8 mouse cellular contexts compared by ENCODE assay signal in genomic region chr2:145884036-145884912, GRCm38 (mm10). TPM values are rescaled to one million over a fixed set of nuclear protein-coding genes. Genes with fewer than 3 reads are reported as not detected.
A peak's percentile ranks its signal among the peaks of the same experiment; 100 is the strongest.
DNase-seq lines count a peak whose midpoint lies in the region; ATAC-seq lines count a peak whose summit lies in the region.
"Had no signal": no experiment of that assay in that cellular context is flagged by ENCODE, and none has a peak within 500 bp of the region (broad histone marks: within the 10 kb centered on the region; RNA-seq: fewer than 3 reads in every experiment).

No protein-coding gene starts in this region.

- peaks cover under 1% of the 10 kb centered on the region; the same call in 1 of the 2 replicates for H3K4me1 ChIP-seq in forebrain, embryonic 16.5 days (replicated peaks; ENCODE audit: control insufficient read depth, insufficient read depth, low read length)

- H3K36me3 ChIP-seq in forebrain, embryonic 16.5 days (ENCODE audit: control insufficient read depth, insufficient read depth): no peaks in the 10 kb centered on the region
- H3K36me3 ChIP-seq: liver, embryonic 15.5 days had no signal

- no peak for ATAC-seq in forebrain, embryonic 16.5 days

- H3K4me3 ChIP-seq in forebrain, embryonic 16.5 days (replicated peaks; ENCODE audit: low read length): no peak overlapping the region
- H3K4me3 ChIP-seq: liver, embryonic 15.5 days had no signal

- no peaks in the 10 kb centered on the region for H3K9me3 ChIP-seq in forebrain, embryonic 16.5 days (ENCODE audit: control insufficient read depth, low read length)
- H3K9me3 ChIP-seq: liver, embryonic 15.5 days had no signal

- no peak overlapping the region for H3K4me2 ChIP-seq in forebrain, embryonic 16.5 days (ENCODE audit: low read length)
- H3K4me2 ChIP-seq: liver, embryonic 15.5 days had no signal

- WGBS in forebrain, embryonic 16.5 days: 42% methylated on average over 17 of the region's 17 CpGs

- no peaks in the 10 kb centered on the region for H3K27me3 ChIP-seq in forebrain, embryonic 16.5 days (replicated peaks; ENCODE audit: control insufficient read depth, insufficient read depth, low read length)
- H3K27me3 ChIP-seq: liver, embryonic 15.5 days had no signal

- peak; percentile 36 for DNase-seq in lung, postnatal 36 days
- no peak for DNase-seq in lung, postnatal 25 days (ENCODE audit: low spot score)
- peak; percentile 54 to 72 for DNase-seq in kidney, postnatal 25 days
- DNase-seq in testis, postnatal 14 days (ENCODE audit: low spot score): peak; percentile 36
- no peak for DNase-seq in cerebellum, adult 9-10 months
- DNase-seq in left cerebral cortex, adult 8-10 months (ENCODE audit: low spot score in 2 of 2): no peak

- no peak overlapping the region for H3K9ac ChIP-seq in forebrain, embryonic 16.5 days (replicated peaks; ENCODE audit: low read depth, low read length)
- H3K9ac ChIP-seq: liver, embryonic 15.5 days had no signal

- 0 out of 2 replicates have a peak overlapping the region, but pooled peaks have one; percentile 25 for H3K27ac ChIP-seq in forebrain, embryonic 16.5 days (ENCODE audit: low read length)
- H3K27ac ChIP-seq: liver, embryonic 15.5 days had no signal

RNA-seq across cellular contexts. Expression of gene Naa20, which starts 17.6 kb away (rescaled TPM):
- polyA plus RNA-seq in forebrain, embryonic 16.5 days (2015; fragmentation: Nextera tagmentation; extraction: Ambion mirVana): 127 and 128 TPM in 2 replicates
- 10 to 100 TPM; 70.6 to 78.4 (median 73.6) TPM for total RNA-seq in left cerebral cortex, adult 8-10 months (2022)

RNA-seq across cellular contexts. Expression of gene Cfap61, which starts 50.3 kb away (rescaled TPM):
- polyA plus RNA-seq in forebrain, embryonic 16.5 days (2015; fragmentation: Nextera tagmentation; extraction: Ambion mirVana): 1.3 and 3.8 TPM in 2 replicates
- 1 to 10 TPM; 3.1 to 4.0 (median 3.6) TPM for total RNA-seq in left cerebral cortex, adult 8-10 months (2022)
- polyA plus RNA-seq: liver, embryonic 15.5 days had no signal

RNA-seq across cellular contexts. Expression of gene Crnkl1, which starts 50.5 kb away (rescaled TPM):
- polyA plus RNA-seq in forebrain, embryonic 16.5 days (2015; fragmentation: Nextera tagmentation; extraction: Ambion mirVana): 33.8 and 34.3 TPM in 2 replicates
- total RNA-seq in left cerebral cortex, adult 8-10 months (2022): 10 to 100 TPM; 18.5 to 22.1 (median 20.4) TPM

Comparison
In these comparisons a context has a peak if more than half of its experiments do, and no peak if none do; other contexts are left out.
1. DNase-seq: peak in lung, postnatal 36 days (single experiment), kidney, postnatal 25 days (2 of 2) and testis, postnatal 14 days (single experiment); none in lung, postnatal 25 days (single experiment), cerebellum, adult 9-10 months (single experiment) and left cerebral cortex, adult 8-10 months (0 of 2).